In the genomic region with DNA sequence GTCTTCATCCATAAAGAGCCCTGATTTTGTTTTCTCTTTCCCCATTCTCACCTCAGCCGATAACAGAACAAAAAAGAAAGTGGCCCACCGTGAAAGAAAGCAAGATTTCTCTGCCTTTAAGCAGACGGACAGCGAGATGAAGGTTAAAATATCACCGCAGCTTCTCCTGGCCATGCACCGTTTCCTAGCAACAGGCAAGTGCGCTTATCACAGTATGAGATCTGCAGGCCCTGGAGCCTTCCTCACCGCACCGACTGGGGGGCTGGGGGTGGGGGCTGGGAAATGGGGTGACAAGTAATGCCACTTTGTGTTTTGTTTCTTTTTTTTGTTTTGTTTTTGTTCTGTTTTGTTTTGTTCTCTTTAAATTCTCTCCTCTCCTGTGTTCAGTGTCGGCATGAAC, we compare ENCODE assay signal across 11 mouse cellular contexts.
A peak's percentile ranks its signal among the peaks of the same experiment; 100 is the strongest.
DNase-seq lines count a peak whose midpoint lies in the region; ATAC-seq and TF ChIP-seq lines count a peak whose summit lies in the region.
"Had no signal": no experiment of that assay in that cellular context is flagged by ENCODE, and none has a peak within 500 bp of the region (broad histone marks: within the 10 kb centered on the region; RNA-seq: fewer than 3 reads in every experiment).

No protein-coding gene starts in this region.

- H3K4me2 ChIP-seq in embryonic facial prominence, embryonic 11.5 days (ENCODE audit: low read depth, low read length), result no peak overlapping the region
- H3K4me2 ChIP-seq in lung, embryonic 14.5 days, result no peak overlapping the region
- H3K4me2 ChIP-seq in hindbrain, embryonic 12.5 days (replicated peaks), result peak overlapping the region; percentile 24
- peak overlapping the region; percentile 33 for H3K4me2 ChIP-seq in midbrain, embryonic 16.5 days (ENCODE audit: low read length)
- H3K4me2 ChIP-seq: limb, embryonic 12.5 days had no signal

- H3K4me1 ChIP-seq in embryonic facial prominence, embryonic 11.5 days (ENCODE audit: control insufficient read depth, insufficient read depth, low read length), result no peaks in the 10 kb centered on the region
- H3K4me1 ChIP-seq in embryonic facial prominence, embryonic 10.5 days, result peaks cover 28% of the 10 kb centered on the region
- 0 out of 2 replicates have a peak, but pooled peaks cover 4% of the 10 kb centered on the region for H3K4me1 ChIP-seq in lung, embryonic 14.5 days (ENCODE audit: insufficient read depth)
- peaks cover 19% of the 10 kb centered on the region for H3K4me1 ChIP-seq in hindbrain, embryonic 12.5 days
- peaks cover 20% of the 10 kb centered on the region for H3K4me1 ChIP-seq in midbrain, embryonic 16.5 days (ENCODE audit: control insufficient read depth, insufficient read depth, low read length)

- peak; percentile 33 for DNase-seq in embryonic facial prominence, embryonic 11.5 days (ENCODE audit: low spot score)
- DNase-seq in embryonic facial prominence, embryonic 10.5 days (ENCODE audit: low spot score), result no peak
- DNase-seq in lung, embryonic 14.5 days, result peak; percentile 23
- no peak for DNase-seq in lung, postnatal 4 days
- DNase-seq in gastrocnemius, postnatal 4 days (ENCODE audit: low spot score in 2 of 2), result no peak
- DNase-seq in right cerebral cortex, postnatal 25 days, result no peak
- DNase-seq: cerebellum, postnatal 10 days had no signal

- TF ChIP-seq CTCF in lung, embryonic 14.5 days (IDR thresholded peaks at IDR 0.05; ENCODE audit: low read depth), result no peak

- H3K9ac ChIP-seq in embryonic facial prominence, embryonic 11.5 days (replicated peaks; ENCODE audit: low read length), result no peak overlapping the region
- 0 out of 2 replicates have a peak overlapping the region, but pooled peaks have one; percentile 11 for H3K9ac ChIP-seq in lung, embryonic 14.5 days
- peak overlapping the region; percentile 13; the same call in 1 of the 2 replicates for H3K9ac ChIP-seq in hindbrain, embryonic 12.5 days
- peak overlapping the region; percentile 21 for H3K9ac ChIP-seq in midbrain, embryonic 16.5 days (ENCODE audit: low read depth, low read length)
- H3K9ac ChIP-seq: limb, embryonic 12.5 days had no signal

- ATAC-seq in embryonic facial prominence, embryonic 11.5 days (replicated peaks; ENCODE audit: insufficient number of reproducible peaks, low FRiP score, low TSS enrichment, low read depth), result no peak
- no peak for ATAC-seq in lung, embryonic 14.5 days (ENCODE audit: insufficient read depth)
- ATAC-seq in hindbrain, embryonic 12.5 days (ENCODE audit: low FRiP score), result no peak
- ATAC-seq in midbrain, embryonic 16.5 days, result peak; percentile 62; the same call in 1 of the 2 replicates

- no peaks in the 10 kb centered on the region for H3K9me3 ChIP-seq in embryonic facial prominence, embryonic 11.5 days (replicated peaks; ENCODE audit: control insufficient read depth, low read length)
- H3K9me3 ChIP-seq in embryonic facial prominence, embryonic 10.5 days, result no peaks in the 10 kb centered on the region
- H3K9me3 ChIP-seq in lung, embryonic 14.5 days (ENCODE audit: low read depth, low read length), result no peaks in the 10 kb centered on the region
- H3K9me3 ChIP-seq in hindbrain, embryonic 12.5 days (replicated peaks), result no peaks in the 10 kb centered on the region
- H3K9me3 ChIP-seq in midbrain, embryonic 16.5 days (replicated peaks; ENCODE audit: control insufficient read depth, low read length, poor library complexity, severe bottlenecking), result no peaks in the 10 kb centered on the region
- H3K9me3 ChIP-seq: limb, embryonic 12.5 days had no signal

- no peaks in the 10 kb centered on the region for H3K27me3 ChIP-seq in embryonic facial prominence, embryonic 11.5 days (ENCODE audit: control insufficient read depth, insufficient read depth, low read length)
- H3K27me3 ChIP-seq in embryonic facial prominence, embryonic 10.5 days (replicated peaks; ENCODE audit: low read depth, poor library complexity, severe bottlenecking), result no peaks in the 10 kb centered on the region
- H3K27me3 ChIP-seq in lung, embryonic 14.5 days (ENCODE audit: insufficient read depth, low read length), result no peaks in the 10 kb centered on the region
- H3K27me3 ChIP-seq in hindbrain, embryonic 12.5 days, result no peaks in the 10 kb centered on the region
- H3K27me3 ChIP-seq in midbrain, embryonic 16.5 days (ENCODE audit: control insufficient read depth, insufficient read depth, low read depth, low read length), result no peaks in the 10 kb centered on the region
- H3K27me3 ChIP-seq: limb, embryonic 12.5 days had no signal

- H3K36me3 ChIP-seq in embryonic facial prominence, embryonic 11.5 days (replicated peaks; ENCODE audit: control insufficient read depth, insufficient read depth, low read depth, low read length), result no peaks in the 10 kb centered on the region; the same call in 1 of the 2 replicates
- no peaks in the 10 kb centered on the region for H3K36me3 ChIP-seq in embryonic facial prominence, embryonic 10.5 days (replicated peaks)
- H3K36me3 ChIP-seq in lung, embryonic 14.5 days (ENCODE audit: insufficient read depth), result no peaks in the 10 kb centered on the region
- no peaks in the 10 kb centered on the region for H3K36me3 ChIP-seq in hindbrain, embryonic 12.5 days
- H3K36me3 ChIP-seq in midbrain, embryonic 16.5 days (ENCODE audit: control insufficient read depth, insufficient read depth, low read length), result no peaks in the 10 kb centered on the region
- H3K36me3 ChIP-seq: limb, embryonic 12.5 days had no signal

- 42% methylated on average over 10 of the region's 10 CpGs for WGBS in embryonic facial prominence, embryonic 11.5 days
- 39% methylated on average over 10 of the region's 10 CpGs for WGBS in embryonic facial prominence, embryonic 10.5 days
- 22% methylated on average over 10 of the region's 10 CpGs for WGBS in lung, embryonic 14.5 days
- WGBS in hindbrain, embryonic 12.5 days, result 25% methylated on average over 10 of the region's 10 CpGs
- 5% methylated on average over 10 of the region's 10 CpGs for WGBS in midbrain, embryonic 16.5 days

- no peak overlapping the region for H3K27ac ChIP-seq in embryonic facial prominence, embryonic 11.5 days (replicated peaks; ENCODE audit: low read depth, low read length)
- no peak overlapping the region for H3K27ac ChIP-seq in embryonic facial prominence, embryonic 10.5 days (replicated peaks)
- no peak overlapping the region for H3K27ac ChIP-seq in lung, embryonic 14.5 days (ENCODE audit: low read depth)
- peak overlapping the region; percentile 44; the same call in 1 of the 2 replicates for H3K27ac ChIP-seq in hindbrain, embryonic 12.5 days
- H3K27ac ChIP-seq in midbrain, embryonic 16.5 days (ENCODE audit: low read length), result peak overlapping the region; percentile 69
- H3K27ac ChIP-seq: limb, embryonic 12.5 days; macrophage had no signal

- H3K4me3 ChIP-seq in embryonic facial prominence, embryonic 11.5 days (ENCODE audit: low read depth, low read length), result no peak overlapping the region
- H3K4me3 ChIP-seq in embryonic facial prominence, embryonic 10.5 days, result no peak overlapping the region
- H3K4me3 ChIP-seq in lung, embryonic 14.5 days (ENCODE audit: low read depth, low read length), result no peak overlapping the region
- H3K4me3 ChIP-seq in hindbrain, embryonic 12.5 days, result no peak overlapping the region
- H3K4me3 ChIP-seq in midbrain, embryonic 16.5 days (ENCODE audit: low read depth, low read length), result no peak overlapping the region
- H3K4me3 ChIP-seq: limb, embryonic 12.5 days had no signal

Comparison
In these comparisons a context has a peak if more than half of its experiments do, and no peak if none do; other contexts are left out.
1. DNase-seq: peak in embryonic facial prominence, embryonic 11.5 days (single experiment) and lung, embryonic 14.5 days (single experiment); none in embryonic facial prominence, embryonic 10.5 days (single experiment), lung, postnatal 4 days (0 of 2), gastrocnemius, postnatal 4 days (0 of 2) and right cerebral cortex, postnatal 25 days (single experiment).
2. H3K27ac ChIP-seq: peak in hindbrain, embryonic 12.5 days (single experiment) and midbrain, embryonic 16.5 days (single experiment); none in embryonic facial prominence, embryonic 11.5 days (single experiment), embryonic facial prominence, embryonic 10.5 days (single experiment) and lung, embryonic 14.5 days (single experiment).
3. H3K4me2 ChIP-seq: peak in hindbrain, embryonic 12.5 days (single experiment) and midbrain, embryonic 16.5 days (single experiment); none in embryonic facial prominence, embryonic 11.5 days (single experiment) and lung, embryonic 14.5 days (single experiment).